Mouse (Mus musculus) hindbrain, embryonic 12.5 days (tissue): ENCODE data around the gene Ubl3. TPM values are rescaled to one million over a fixed set of nuclear protein-coding genes. Genes with fewer than 3 reads are reported as not detected.

Experiments
- ATAC-seq: fragments of 200-750 bp; cut with Nextera tagmentation; 2 replicates; pipeline ENCODE4 v1.8.0; 2017; ENCODE audit warnings: moderate TSS enrichment; ENCODE audit not compliant: low FRiP score
- H3K27ac ChIP-seq: fragments of 300-500 bp; sonication (generic); 2 replicates; pipeline ENCODE4 v1.5.1; 2016; ENCODE audit warnings: mild to moderate bottlenecking
- H3K27me3 ChIP-seq: fragments of 300-500 bp; sonication (generic); 2 replicates; pipeline ENCODE4 v1.6.1; 2016; ENCODE audit warnings: mild to moderate bottlenecking
- H3K36me3 ChIP-seq: fragments of 300-500 bp; sonication (generic); 2 replicates; pipeline ENCODE4 v1.6.1; 2016; ENCODE audit warnings: mild to moderate bottlenecking
- H3K4me1 ChIP-seq: fragments of 300-500 bp; sonication (generic); 2 replicates; pipeline ENCODE4 v1.6.1; 2016
- H3K4me2 ChIP-seq: fragments of 300-500 bp; sonication (generic); replicated peaks from 2 replicates; pipeline ENCODE4 v1.6.1; 2016; ENCODE audit warnings: mild to moderate bottlenecking
- H3K4me3 ChIP-seq: fragments of 300-500 bp; sonication (generic); 2 replicates; pipeline ENCODE4 v1.5.1; 2016; ENCODE audit warnings: mild to moderate bottlenecking
- H3K9ac ChIP-seq: fragments of 300-500 bp; sonication (generic); 2 replicates; pipeline ENCODE4 v1.6.1; 2016; ENCODE audit warnings: mild to moderate bottlenecking, moderate library complexity
- H3K9me3 ChIP-seq: fragments of 300-500 bp; sonication (generic); replicated peaks from 2 replicates; pipeline ENCODE4 v1.6.1; 2016; ENCODE audit warnings: mild to moderate bottlenecking
- WGBS: fragments of 180-500 bp; shearing (Covaris S2); methylation state at CpG from one replicate; pipeline ENCODE4 v1.1.7; 2016; 5-methylcytosine and 5-hydroxymethylcytosine counted together
- polyA plus RNA-seq: library from polyadenylated mRNA; unstranded; fragments of >200 nt; fragmentation: Nextera tagmentation; extraction: Ambion mirVana; gene quantifications from 2 replicates; pipeline ENCODE4 v1.2.1, GENCODE M21; 2016

Gene Ubl3
- polyA plus RNA-seq, 1 experiment from 2014 or later = 93.4 TPM

DNA sequence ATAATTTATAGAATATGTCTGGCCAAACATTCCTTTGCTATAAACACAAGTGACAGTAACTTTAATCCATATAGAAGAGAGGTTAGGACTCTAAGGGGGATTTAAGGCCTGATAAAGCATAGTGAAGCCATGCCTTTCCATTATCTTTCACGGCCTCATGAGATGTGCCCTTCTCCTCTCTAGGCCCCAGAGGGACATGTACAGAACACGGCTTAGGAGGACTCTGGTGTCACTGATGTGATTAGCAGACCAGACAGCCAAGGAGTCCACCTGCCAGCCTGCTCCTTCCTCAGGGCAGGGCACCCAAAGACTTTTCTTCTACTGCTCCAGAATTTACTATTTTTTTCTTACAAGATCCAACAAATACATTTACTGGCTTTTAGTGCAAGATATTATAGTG, 42.3 kb downstream of the Ubl3 start:
- Histone ChIP-seq H3K27me3 (no peaks in the 10 kb centered on the region), H3K4me1 (no peaks in the 10 kb centered on the region), H3K4me2 (no peak overlapping the region), H3K27ac (no peak overlapping the region), H3K9me3 (no peaks in the 10 kb centered on the region), H3K9ac (no peak overlapping the region), H3K4me3 (no peak overlapping the region), H3K36me3 (peaks cover 45% of the 10 kb centered on the region)
- WGBS = 70% methylated on average over 2 of the region's 2 CpGs
- ATAC-seq = no peak

DNA sequence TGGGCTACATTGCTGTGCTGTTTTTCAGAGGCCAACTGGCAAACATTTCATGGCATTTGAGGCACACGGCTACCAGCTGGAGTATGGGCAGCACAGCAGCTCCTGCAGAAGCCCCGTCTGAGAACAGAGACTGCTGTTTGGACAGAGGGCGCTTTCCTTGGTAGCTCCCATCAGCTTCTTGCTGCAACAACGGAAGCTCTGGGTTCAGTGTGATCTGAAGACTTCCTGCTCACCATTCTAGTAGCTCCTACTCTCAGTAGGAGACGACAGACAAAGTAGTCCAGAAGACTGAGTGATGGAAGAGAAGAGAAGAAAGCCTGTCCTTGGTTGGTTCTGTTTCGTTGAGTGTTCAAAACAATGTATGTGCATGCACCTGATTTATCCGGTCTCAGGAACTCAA, 42.9 kb downstream of the Ubl3 start:
- H3K9ac ChIP-seq = no peak overlapping the region
- ATAC-seq = no peak
- no peak overlapping the region for H3K4me3 ChIP-seq
- no peaks in the 10 kb centered on the region for H3K27me3 ChIP-seq
- no peak overlapping the region for H3K27ac ChIP-seq
- 83% methylated on average over 7 of the region's 7 CpGs for WGBS
- no peaks in the 10 kb centered on the region for H3K4me1 ChIP-seq
- H3K36me3 ChIP-seq = peaks cover 47% of the 10 kb centered on the region
- no peaks in the 10 kb centered on the region for H3K9me3 ChIP-seq
- no peak overlapping the region for H3K4me2 ChIP-seq

DNA sequence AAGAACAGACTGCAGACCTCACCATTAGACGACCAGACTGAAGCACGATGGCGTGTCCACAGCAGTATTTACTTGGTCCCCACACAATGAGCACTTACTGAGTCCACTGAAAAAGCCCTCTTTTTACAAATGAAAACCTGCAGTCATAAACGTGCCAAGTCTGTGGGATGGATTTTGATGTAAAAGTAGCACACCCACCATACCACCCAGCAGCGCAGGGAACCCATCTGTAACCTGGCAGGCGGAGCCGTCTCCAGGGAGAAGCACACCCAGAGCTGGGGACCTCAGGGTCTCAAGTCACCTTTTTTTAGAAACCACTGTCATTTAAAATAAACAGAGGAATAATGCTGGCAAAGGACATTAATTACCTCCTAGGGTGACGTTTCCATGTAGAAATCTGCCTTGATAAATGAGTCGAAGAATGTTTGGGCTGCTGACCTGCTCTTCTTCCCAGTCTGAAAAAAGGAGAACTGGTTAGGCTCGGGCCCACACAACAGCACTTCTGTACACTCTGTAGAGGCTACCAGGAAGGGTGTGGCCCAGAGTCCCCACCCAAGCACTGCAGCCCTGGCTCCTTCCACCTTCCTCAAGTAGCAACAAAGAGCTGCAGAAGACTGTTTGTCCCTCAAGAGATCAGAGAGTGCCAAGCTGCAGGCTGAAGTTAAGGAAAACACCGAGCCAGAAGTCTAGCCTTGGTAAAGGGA, 43.5 kb downstream of the Ubl3 start:
- Histone ChIP-seq H3K9ac (no peak overlapping the region), H3K27me3 (no peaks in the 10 kb centered on the region), H3K36me3 (peaks cover 47% of the 10 kb centered on the region), H3K4me3 (no peak overlapping the region), H3K27ac (no peak overlapping the region), H3K4me2 (no peak overlapping the region), H3K9me3 (no peaks in the 10 kb centered on the region), H3K4me1 (no peaks in the 10 kb centered on the region)
- WGBS = 87% methylated on average over 11 of the region's 11 CpGs
- no peak for ATAC-seq

DNA sequence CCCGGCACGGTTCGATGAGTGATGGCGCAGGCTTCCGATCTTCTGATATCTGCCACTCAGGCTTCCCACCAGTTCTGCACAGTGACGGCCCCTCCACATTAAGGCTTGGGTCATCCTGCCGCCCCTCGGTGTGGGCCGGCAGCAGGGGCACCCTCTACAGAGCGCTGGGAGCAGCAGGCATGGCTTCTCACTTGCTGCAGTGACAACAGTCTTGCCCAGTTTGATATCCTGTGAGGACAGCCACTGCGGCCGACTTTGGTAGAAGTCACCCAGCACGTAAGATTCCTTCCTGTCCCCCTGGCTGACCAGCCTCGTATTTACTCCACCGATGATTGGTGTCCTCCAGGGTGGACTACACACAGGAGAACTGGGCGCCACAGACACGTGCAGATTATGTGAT, 47.2 kb downstream of the Ubl3 start:
- Histone ChIP-seq H3K4me1 (no peaks in the 10 kb centered on the region), H3K27ac (no peak overlapping the region), H3K36me3 (peaks cover 45% of the 10 kb centered on the region), H3K9me3 (no peaks in the 10 kb centered on the region), H3K9ac (no peak overlapping the region), H3K27me3 (no peaks in the 10 kb centered on the region), H3K4me2 (no peak overlapping the region), H3K4me3 (no peak overlapping the region)
- no peak for ATAC-seq
- WGBS = 94% methylated on average over 17 of the region's 17 CpGs

DNA sequence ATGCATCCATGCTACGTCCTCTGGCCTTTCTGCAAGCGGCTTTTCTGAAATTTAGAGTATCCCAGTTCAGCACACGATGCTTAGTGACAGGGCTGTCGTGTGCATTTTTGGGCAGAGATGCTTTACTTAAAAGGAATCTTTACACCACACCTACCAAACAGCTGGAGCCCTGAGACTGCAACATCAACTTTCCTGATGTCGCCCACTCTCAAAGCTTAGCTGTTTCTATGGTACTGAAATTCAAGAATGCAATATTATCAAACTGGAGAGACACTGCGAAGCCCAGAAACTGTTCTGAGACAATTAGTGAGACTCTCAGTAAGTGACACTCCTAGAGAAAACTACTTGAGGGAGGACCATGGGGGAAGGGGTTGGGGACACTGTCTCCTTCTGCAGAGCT, 50.4 kb downstream of the Ubl3 start:
- ATAC-seq = no peak
- Histone ChIP-seq H3K9ac (no peak overlapping the region), H3K27me3 (no peaks in the 10 kb centered on the region), H3K27ac (no peak overlapping the region), H3K4me2 (no peak overlapping the region), H3K36me3 (peaks cover 24% of the 10 kb centered on the region), H3K4me1 (no peaks in the 10 kb centered on the region), H3K4me3 (no peak overlapping the region), H3K9me3 (peaks cover 7% of the 10 kb centered on the region)
- 93% methylated on average over 6 of the region's 6 CpGs for WGBS

DNA sequence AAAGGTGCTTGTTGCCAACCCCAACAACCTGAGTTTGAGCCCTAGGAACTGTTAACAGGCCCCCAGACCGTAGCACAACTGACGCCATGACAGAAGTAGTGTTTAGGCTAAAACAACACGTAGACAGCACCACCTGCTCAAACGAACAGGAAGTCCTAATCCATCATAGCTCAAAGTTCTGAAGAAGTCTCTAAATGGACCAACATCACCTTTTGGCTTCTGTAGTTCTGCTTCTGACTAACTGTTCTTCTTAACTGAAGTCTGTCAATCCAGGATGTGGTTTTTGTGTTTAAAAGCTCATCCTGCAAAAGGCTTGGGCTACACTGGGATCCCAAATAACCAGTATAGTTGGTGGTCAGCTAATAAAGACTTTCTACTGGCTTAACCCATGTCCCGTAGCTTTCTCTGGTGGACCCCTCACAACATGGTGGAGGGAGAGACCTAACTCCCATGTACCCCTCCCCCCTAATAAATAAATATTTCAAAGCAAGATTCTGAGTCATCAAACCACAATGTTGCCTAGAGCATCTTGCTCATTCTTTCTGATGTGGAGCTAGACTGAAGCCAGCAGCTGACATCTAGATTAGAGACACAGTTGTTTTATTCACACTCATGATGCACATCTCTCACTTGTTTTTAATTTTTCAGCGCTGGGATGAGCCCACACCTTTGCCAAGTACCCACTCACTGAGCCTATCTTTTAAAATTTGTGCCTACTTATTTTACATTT, 51.2 kb downstream of the Ubl3 start:
- H3K9me3 ChIP-seq = peaks cover 7% of the 10 kb centered on the region
- no peak overlapping the region for H3K4me3 ChIP-seq
- H3K27me3 ChIP-seq = no peaks in the 10 kb centered on the region
- no peak overlapping the region for H3K9ac ChIP-seq
- H3K27ac ChIP-seq = no peak overlapping the region
- 93% methylated on average over 6 of the region's 6 CpGs for WGBS
- H3K36me3 ChIP-seq = peaks cover 16% of the 10 kb centered on the region
- H3K4me2 ChIP-seq = no peak overlapping the region
- no peak for ATAC-seq
- no peaks in the 10 kb centered on the region for H3K4me1 ChIP-seq

DNA sequence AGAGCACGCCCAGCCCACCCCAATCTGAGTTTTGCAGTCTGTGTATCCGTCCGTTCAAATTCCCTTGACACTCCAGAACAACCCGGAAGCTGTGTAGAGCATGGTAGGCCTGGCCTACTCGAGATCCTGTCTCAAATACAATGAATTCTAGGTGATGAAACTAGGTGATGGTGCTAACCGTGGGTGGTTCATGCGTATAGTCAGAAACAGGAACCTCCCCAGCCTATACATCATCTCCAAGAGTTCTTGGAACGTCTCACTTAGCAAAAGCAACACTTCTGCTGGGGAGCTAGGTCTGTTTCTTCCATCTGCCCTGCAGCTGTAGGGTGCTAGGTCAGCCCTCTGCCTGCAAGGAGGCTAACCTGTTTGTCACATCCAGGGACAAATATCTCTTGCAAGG, 52.1 kb downstream of the Ubl3 start:
- Histone ChIP-seq H3K36me3 (peaks cover 7% of the 10 kb centered on the region; the same call in 1 of the 2 replicates), H3K27me3 (no peaks in the 10 kb centered on the region), H3K9ac (no peak overlapping the region), H3K4me2 (no peak overlapping the region), H3K4me3 (no peak overlapping the region), H3K9me3 (peaks cover 7% of the 10 kb centered on the region), H3K4me1 (no peaks in the 10 kb centered on the region), H3K27ac (no peak overlapping the region)
- 90% methylated on average over 8 of the region's 8 CpGs for WGBS
- no peak for ATAC-seq

DNA sequence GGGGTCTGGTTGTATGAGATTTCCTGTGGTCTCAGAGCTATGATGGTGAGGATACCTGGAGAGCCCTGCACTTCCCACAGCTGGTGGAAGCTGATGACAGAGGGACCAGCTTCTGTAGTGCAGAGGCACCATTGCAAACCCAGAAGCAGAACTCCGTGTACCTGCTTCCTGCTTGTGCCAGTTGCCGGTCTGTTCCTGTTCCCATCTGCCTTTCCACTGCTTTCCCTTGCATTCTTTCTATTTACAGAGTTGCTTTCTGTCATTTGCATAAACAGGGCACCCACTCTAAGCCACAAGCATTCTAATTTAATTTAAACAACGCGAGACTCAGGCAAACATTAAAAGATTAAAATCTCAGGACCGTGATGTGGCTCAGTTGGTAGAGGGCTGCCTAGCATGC, 53.0 kb downstream of the Ubl3 start:
- Histone ChIP-seq H3K27ac (no peak overlapping the region), H3K9me3 (peaks cover 7% of the 10 kb centered on the region), H3K36me3 (0 out of 2 replicates have a peak, but pooled peaks cover 3% of the 10 kb centered on the region), H3K9ac (no peak overlapping the region), H3K4me2 (no peak overlapping the region), H3K27me3 (no peaks in the 10 kb centered on the region), H3K4me3 (no peak overlapping the region), H3K4me1 (peaks cover 2% of the 10 kb centered on the region)
- WGBS = 81% methylated on average over 5 of the region's 5 CpGs
- no peak for ATAC-seq

DNA sequence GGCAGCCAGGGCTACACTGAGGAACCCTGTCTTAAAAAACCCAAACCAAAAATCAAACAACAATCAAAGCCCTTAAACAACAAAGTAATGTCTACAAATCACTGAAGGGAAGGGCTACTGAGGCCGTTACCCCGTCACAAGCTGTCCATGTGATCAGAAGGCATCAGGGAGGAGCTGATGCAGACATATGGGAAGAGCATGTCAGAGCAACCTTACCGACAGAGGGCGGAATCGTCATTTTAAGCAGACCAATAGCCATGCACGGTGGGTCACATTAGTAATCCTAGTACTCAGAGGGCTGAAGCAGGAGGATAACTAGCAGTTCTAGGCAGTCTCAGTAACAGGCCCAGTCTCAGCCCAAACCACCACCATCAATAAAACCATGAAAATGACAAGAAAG, 56.6 kb downstream of the Ubl3 start:
- H3K4me1 ChIP-seq = peaks cover 4% of the 10 kb centered on the region
- no peak for ATAC-seq
- peaks cover 7% of the 10 kb centered on the region for H3K9me3 ChIP-seq
- no peaks in the 10 kb centered on the region for H3K27me3 ChIP-seq
- H3K4me3 ChIP-seq = no peak overlapping the region
- H3K36me3 ChIP-seq = no peaks in the 10 kb centered on the region
- H3K4me2 ChIP-seq = no peak overlapping the region
- H3K9ac ChIP-seq = no peak overlapping the region
- H3K27ac ChIP-seq = no peak overlapping the region
- WGBS = 92% methylated on average over 6 of the region's 6 CpGs

DNA sequence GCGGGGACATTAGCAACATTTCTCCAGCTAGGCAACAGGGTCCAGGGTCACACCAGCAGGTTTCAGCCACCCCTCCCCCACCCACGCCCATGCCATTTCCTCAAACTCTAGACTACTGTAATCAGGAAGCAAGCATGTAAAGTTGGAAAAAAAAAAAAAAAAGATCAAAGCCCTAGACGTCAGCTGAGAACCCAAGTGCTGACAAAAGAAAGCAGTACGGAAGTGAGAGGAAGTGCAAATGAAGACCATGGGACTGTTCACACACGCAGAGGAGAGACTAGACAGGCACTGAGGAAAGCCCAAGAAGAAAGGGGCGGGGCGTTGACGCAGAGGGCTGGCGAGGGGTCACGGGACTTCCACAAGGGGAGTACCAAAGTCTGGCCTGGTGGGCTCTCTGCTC, 57.4 kb downstream of the Ubl3 start:
- H3K36me3 ChIP-seq = no peaks in the 10 kb centered on the region
- peaks cover 7% of the 10 kb centered on the region for H3K9me3 ChIP-seq
- peaks cover 9% of the 10 kb centered on the region for H3K4me1 ChIP-seq
- H3K4me3 ChIP-seq = no peak overlapping the region
- 53% methylated on average over 10 of the region's 10 CpGs for WGBS
- no peak overlapping the region for H3K4me2 ChIP-seq
- H3K9ac ChIP-seq = no peak overlapping the region
- no peak for ATAC-seq
- no peaks in the 10 kb centered on the region for H3K27me3 ChIP-seq
- no peak overlapping the region for H3K27ac ChIP-seq

DNA sequence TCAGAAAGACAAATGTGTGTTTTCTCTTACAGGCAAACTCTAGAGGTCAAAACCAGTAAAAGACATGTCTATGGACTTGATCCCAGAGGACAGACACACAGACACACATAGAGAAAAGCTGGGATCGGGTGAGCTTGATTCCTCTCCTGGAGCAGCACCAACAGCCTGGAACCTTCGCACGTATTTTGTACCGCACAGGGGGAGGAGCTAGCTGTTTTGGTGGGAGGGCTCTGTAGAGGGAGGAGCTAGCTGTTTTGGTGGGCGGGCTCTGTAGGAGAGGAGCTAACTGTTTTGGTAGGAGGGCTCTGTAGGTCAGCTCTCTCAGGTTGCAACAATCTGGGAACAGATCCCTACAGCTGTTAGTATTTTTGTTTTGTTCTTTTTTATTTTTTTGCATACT, 58.3 kb downstream of the Ubl3 start:
- ATAC-seq = no peak
- WGBS = 91% methylated on average over 5 of the region's 5 CpGs
- H3K4me3 ChIP-seq = no peak overlapping the region
- H3K4me2 ChIP-seq = no peak overlapping the region
- peaks cover 16% of the 10 kb centered on the region for H3K4me1 ChIP-seq
- H3K9ac ChIP-seq = no peak overlapping the region
- H3K27ac ChIP-seq = no peak overlapping the region
- H3K36me3 ChIP-seq = no peaks in the 10 kb centered on the region
- peaks cover 7% of the 10 kb centered on the region for H3K9me3 ChIP-seq
- no peaks in the 10 kb centered on the region for H3K27me3 ChIP-seq

DNA sequence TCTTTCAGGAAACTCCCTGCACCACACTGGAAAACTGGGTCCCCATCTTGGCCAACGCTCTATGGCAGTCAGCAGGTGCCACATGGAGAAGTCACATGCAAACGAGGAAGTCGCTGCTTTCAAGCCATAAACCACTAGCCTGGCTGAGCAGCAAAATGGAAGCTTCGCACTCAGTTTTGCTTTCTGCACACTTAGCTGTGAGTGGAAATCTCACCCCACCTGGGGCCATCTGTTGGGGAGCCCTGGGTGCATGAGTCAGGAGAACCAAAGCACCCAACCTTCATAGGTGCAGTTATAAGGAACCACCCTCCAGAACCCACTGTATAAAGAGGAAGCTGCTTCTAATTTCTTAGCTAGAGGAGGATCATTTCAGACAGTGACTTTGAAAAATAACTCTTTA, 59.6 kb downstream of the Ubl3 start:
- 96% methylated on average over 4 of the region's 4 CpGs for WGBS
- Histone ChIP-seq H3K4me2 (no peak overlapping the region), H3K27ac (no peak overlapping the region), H3K9me3 (peaks cover 6% of the 10 kb centered on the region), H3K4me3 (no peak overlapping the region), H3K36me3 (no peaks in the 10 kb centered on the region), H3K27me3 (no peaks in the 10 kb centered on the region), H3K9ac (no peak overlapping the region), H3K4me1 (peaks cover 18% of the 10 kb centered on the region)
- no peak for ATAC-seq

DNA sequence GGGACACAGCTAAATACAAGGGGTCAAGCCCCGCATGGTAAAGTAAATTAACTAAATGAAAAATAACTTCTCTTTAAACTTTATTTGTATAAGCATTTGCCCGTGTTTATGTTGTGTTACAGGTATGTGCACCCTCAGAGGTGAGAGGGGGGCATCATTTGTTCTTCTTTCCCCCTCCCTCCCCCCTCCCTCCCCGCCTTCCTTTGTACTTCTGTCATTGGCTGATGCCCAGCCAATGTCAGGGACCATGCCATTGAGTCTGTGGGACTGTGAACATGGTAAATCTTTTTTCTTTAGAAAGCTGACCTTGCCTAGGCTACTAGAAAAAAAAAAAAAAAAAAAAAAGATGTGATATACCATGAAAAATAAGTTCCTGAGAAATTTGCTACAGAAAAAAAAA, 62.2 kb downstream of the Ubl3 start:
- no peak overlapping the region for H3K4me3 ChIP-seq
- no peak overlapping the region for H3K9ac ChIP-seq
- no peaks in the 10 kb centered on the region for H3K9me3 ChIP-seq
- no peak overlapping the region for H3K27ac ChIP-seq
- ATAC-seq = no peak
- WGBS = 75% methylated on average over 3 of the region's 3 CpGs
- H3K4me1 ChIP-seq = peaks cover 18% of the 10 kb centered on the region
- no peaks in the 10 kb centered on the region for H3K27me3 ChIP-seq
- no peaks in the 10 kb centered on the region for H3K36me3 ChIP-seq
- H3K4me2 ChIP-seq = no peak overlapping the region
